Mouse (Mus musculus) gastrocnemius, postnatal 4 days (tissue): ENCODE measurements at regions not wholly inside any gene's neighbourhood (a gene's known extent, or its start where the extent isn't known, plus 50 kb on each side); places are given as distances from the start of the nearest gene placed in this dataset.
A peak's percentile ranks its signal among the peaks of the same experiment; 100 is the strongest.
"Not testable (repeated sequence)": the region's sequence is repeated elsewhere in the genome, so short reads cannot be mapped to it uniquely, and the experiment has no call there.

Source experiments
- DNase-seq, 2 experiments: peaks; one replicate each; pipeline ENCODE4 v3.0.0; 2021 to 2022; ENCODE audit warnings: low spot score in 2 of 2, mixed read lengths in 2 of 2

DNA sequence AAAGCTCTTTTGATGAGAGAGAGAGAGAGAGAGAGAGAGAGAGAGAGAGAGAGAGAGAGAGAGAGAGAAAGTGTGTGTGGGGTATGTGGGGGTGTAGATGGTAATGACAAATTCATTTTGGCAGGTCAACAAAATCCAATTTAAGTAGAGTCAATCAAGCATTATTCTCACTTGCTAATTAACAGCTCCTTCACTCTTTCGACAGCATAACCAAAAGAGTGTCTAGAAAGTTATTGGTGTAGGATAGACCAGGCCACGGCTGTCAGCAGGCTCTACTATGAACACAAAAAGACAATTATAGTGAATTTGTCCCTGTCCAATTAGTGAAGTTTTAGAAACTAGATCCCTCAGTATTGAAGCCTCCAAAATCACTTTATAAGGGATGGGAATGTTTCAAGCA is 378.2 kb downstream of the Pcdh20 start:
- no peak for DNase-seq

DNA sequence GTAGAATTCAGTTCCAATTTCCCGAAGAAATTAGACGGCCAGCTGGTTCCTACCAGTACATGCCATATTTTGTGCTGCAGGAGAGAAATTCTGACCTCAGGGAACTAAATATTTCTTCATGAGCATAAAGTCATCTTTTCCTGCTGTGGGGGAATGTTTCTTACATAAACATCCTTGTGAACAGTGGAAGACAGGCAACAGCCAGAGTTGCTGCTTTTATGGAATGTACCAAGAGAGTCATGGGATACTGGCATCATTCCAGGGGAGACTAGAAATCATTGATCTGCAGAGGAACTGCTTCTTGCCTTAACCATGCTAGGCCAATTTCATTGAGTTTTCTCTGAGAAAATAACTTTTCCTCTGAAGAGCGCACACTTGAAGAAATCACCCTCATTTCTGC is 386.3 kb downstream of the Pcdh20 start:
- DNase-seq, result no peak

DNA sequence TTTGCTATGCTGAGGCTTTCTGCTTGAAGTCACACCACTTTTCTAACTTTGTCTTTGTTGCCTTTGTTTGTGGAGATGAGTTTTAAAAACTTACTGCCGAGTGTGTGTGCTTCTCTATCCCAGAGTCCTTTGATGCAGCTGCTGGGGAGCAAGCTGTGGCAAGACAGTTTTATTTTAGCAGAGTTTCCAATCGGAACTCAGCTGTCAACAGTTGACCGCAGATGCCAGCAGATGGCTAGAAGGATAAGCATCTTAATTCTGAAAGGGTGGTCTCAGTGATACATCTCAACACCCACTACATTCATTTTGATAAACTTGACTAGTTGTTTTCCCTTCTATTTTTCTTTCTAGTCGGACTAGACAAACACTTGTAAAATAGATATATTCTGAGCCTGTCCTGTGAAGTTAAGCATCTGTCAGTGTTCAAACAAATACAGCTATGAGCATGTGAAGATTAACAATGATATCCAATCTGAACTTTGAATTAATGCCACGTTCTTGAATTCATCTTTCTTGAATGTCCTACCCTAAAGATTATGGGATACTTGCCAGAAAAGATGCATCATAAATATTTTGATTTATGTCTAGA is 398.2 kb downstream of the Pcdh20 start:
- no peak for DNase-seq

DNA sequence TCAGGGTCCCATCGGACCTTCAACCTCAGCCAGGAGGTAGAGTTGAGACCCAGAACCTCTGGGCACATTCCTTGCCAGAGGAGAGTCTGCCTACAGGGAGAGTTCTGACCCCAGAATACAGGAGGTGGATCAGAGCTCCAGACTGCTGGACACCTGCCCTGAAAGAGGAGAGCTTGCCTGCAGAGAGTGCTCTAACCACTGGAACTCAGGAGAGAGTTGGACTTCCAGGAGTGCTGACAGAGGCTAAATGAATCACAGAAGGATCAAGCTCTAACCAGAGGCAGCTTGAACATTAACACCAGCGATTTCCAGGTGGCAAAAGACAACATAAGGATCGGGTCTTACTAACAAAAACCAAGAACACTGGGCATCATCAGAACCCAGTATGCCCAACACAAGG is 423.6 kb downstream of the Pcdh20 start:
- not testable (repeated sequence) for DNase-seq

DNA sequence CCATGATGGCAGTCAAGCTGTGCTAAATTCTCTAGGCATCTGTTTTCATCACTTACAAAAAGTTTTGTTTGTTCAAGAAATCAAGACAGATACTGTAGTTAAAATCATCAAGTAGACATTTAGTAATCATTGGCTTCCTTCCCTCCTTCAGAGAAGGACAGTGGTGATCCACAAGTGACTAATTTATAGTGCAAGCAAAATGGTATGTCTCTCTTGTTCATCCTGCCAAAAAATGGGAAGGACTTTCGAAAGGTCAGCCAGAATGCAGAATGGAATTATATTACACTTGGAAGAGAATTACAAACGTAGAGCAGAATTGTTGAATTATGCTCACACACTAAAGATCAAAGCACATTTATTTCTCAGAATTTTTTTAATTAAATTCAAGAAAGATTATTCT is 457.3 kb downstream of the Pcdh20 start:
- no peak for DNase-seq

DNA sequence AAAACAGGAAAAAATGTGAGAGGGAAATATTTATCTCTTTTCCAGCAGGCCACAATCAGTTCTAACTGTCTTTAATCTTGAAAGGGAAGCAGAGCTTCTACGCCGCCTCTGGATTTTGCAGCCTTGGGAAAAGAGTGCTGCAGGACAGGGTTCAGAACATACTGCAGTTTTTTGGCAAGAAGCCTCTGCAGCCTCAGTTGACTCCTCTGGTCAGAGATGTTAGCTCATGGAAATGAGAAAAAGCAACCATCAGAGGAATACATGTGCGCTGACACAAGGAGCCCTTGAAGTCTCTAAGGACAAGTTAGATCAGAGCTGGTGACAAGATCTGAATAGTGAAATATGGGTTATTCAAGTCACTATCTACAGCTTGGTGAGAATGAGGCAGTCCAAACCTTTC is 458.0 kb downstream of the Pcdh20 start:
- DNase-seq, result peak in 1 of 2 experiments; percentile 47

DNA sequence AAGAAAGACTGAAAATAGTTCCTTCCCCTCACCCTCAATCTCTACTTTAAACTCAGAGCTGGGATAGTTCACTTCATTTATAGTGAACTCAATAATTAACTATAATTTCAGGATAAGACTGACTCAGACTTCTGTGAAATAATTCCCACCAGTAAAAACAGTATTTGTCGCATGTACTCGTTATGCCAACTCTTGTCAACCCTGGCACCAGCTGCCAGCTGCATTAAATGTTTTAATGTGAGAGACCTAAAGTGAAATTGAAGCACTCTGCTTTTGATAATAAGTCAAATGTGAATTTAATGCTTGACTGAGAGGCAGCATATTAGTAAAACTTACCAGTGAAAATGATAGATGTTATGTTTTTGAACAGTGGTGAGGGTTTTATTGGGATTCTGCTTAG is 474.6 kb downstream of the Pcdh20 start:
- DNase-seq, result no peak
